Mouse (Mus musculus): ENCODE data around the gene Uqcr10. TPM values are rescaled to one million over a fixed set of nuclear protein-coding genes. Genes with fewer than 3 reads are reported as not detected.

Gene Uqcr10
- polyA plus RNA-seq, 1 experiment from 2014 or later, result 572 TPM

- H3K36me3 ChIP-seq (ENCODE audit: control insufficient read depth, insufficient read depth, low read length), result no peaks in the 10 kb centered on the region
- WGBS, result 86% methylated on average over 10 of the region's 10 CpGs
- peaks cover 9% of the 10 kb centered on the region for H3K4me1 ChIP-seq (ENCODE audit: control insufficient read depth, insufficient read depth, low read length)
- H3K27ac ChIP-seq (ENCODE audit: low read depth, low read length), result no peak overlapping the region
- DNase-seq (ENCODE audit: low spot score, missing footprints) (no peak), ATAC-seq (ENCODE audit: low FRiP score) (no peak)
- H3K4me2 ChIP-seq, result no peak overlapping the region
- H3K9ac ChIP-seq (ENCODE audit: low read length), result no peak overlapping the region
- H3K27me3 ChIP-seq (ENCODE audit: control insufficient read depth, insufficient read depth, low read length), result peaks cover 3% of the 10 kb centered on the region; the same call in 1 of the 2 replicates
- H3K9me3 ChIP-seq (ENCODE audit: control insufficient read depth, low read length), result no peaks in the 10 kb centered on the region
- no peak overlapping the region for H3K4me3 ChIP-seq (ENCODE audit: low read depth, low read length)
Measured at GRCm38 (mm10) chr11:4737682-4738081, 33.5 kb upstream of the Uqcr10 start.

- Histone ChIP-seq H3K27me3 (ENCODE audit: control insufficient read depth, insufficient read depth, low read length) (no peaks in the 10 kb centered on the region), H3K27ac (ENCODE audit: low read depth, low read length) (no peak overlapping the region), H3K9me3 (ENCODE audit: control insufficient read depth, low read length) (no peaks in the 10 kb centered on the region), H3K4me3 (ENCODE audit: low read depth, low read length) (no peak overlapping the region), H3K4me1 (ENCODE audit: control insufficient read depth, insufficient read depth, low read length) (peaks cover 9% of the 10 kb centered on the region), H3K4me2 (no peak overlapping the region), H3K36me3 (ENCODE audit: control insufficient read depth, insufficient read depth, low read length) (no peaks in the 10 kb centered on the region), H3K9ac (ENCODE audit: low read length) (no peak overlapping the region)
- ATAC-seq (ENCODE audit: low FRiP score), result no peak
- WGBS, result 33% methylated on average over 6 of the region's 6 CpGs
- DNase-seq (ENCODE audit: low spot score, missing footprints), result no peak
Measured at GRCm38 (mm10) chr11:4736355-4736754, 32.2 kb upstream of the Uqcr10 start.

- no peak overlapping the region for H3K4me2 ChIP-seq
- no peaks in the 10 kb centered on the region for H3K27me3 ChIP-seq (ENCODE audit: control insufficient read depth, insufficient read depth, low read length)
- ATAC-seq (ENCODE audit: low FRiP score) (peak; percentile 65), DNase-seq (ENCODE audit: low spot score, missing footprints) (peak; percentile 92)
- no peaks in the 10 kb centered on the region for H3K36me3 ChIP-seq (ENCODE audit: control insufficient read depth, insufficient read depth, low read length)
- 30% methylated on average over 12 of the region's 12 CpGs for WGBS
- no peak overlapping the region for H3K9ac ChIP-seq (ENCODE audit: low read length)
- no peaks in the 10 kb centered on the region for H3K9me3 ChIP-seq (ENCODE audit: control insufficient read depth, low read length)
- H3K27ac ChIP-seq (ENCODE audit: low read depth, low read length), result no peak overlapping the region
- no peak overlapping the region for H3K4me3 ChIP-seq (ENCODE audit: low read depth, low read length)
- peaks cover 9% of the 10 kb centered on the region for H3K4me1 ChIP-seq (ENCODE audit: control insufficient read depth, insufficient read depth, low read length)
Measured at GRCm38 (mm10) chr11:4734179-4734578, 30.0 kb upstream of the Uqcr10 start.

- Histone ChIP-seq H3K4me3 (ENCODE audit: low read depth, low read length) (no peak overlapping the region), H3K4me2 (no peak overlapping the region), H3K9me3 (ENCODE audit: control insufficient read depth, low read length) (no peaks in the 10 kb centered on the region), H3K27ac (ENCODE audit: low read depth, low read length) (no peak overlapping the region), H3K4me1 (ENCODE audit: control insufficient read depth, insufficient read depth, low read length) (peaks cover 9% of the 10 kb centered on the region), H3K9ac (ENCODE audit: low read length) (no peak overlapping the region), H3K27me3 (ENCODE audit: control insufficient read depth, insufficient read depth, low read length) (no peaks in the 10 kb centered on the region), H3K36me3 (ENCODE audit: control insufficient read depth, insufficient read depth, low read length) (no peaks in the 10 kb centered on the region)
- DNase-seq (ENCODE audit: low spot score, missing footprints) (no peak), ATAC-seq (ENCODE audit: low FRiP score) (no peak)
- 67% methylated on average over 7 of the region's 7 CpGs for WGBS
Measured at GRCm38 (mm10) chr11:4731781-4732180, 27.6 kb upstream of the Uqcr10 start.

GRCm38 (mm10) chr11:4730913-4731312 is 26.8 kb upstream of the Uqcr10 start:
- H3K4me3 ChIP-seq (ENCODE audit: low read depth, low read length), result no peak overlapping the region
- no peak overlapping the region for H3K27ac ChIP-seq (ENCODE audit: low read depth, low read length)
- WGBS, result 86% methylated on average over 5 of the region's 5 CpGs
- ATAC-seq (ENCODE audit: low FRiP score), result no peak
- H3K27me3 ChIP-seq (ENCODE audit: control insufficient read depth, insufficient read depth, low read length), result no peaks in the 10 kb centered on the region
- no peak for DNase-seq (ENCODE audit: low spot score, missing footprints)
- no peak overlapping the region for H3K4me2 ChIP-seq
- H3K9ac ChIP-seq (ENCODE audit: low read length), result no peak overlapping the region
- no peaks in the 10 kb centered on the region for H3K36me3 ChIP-seq (ENCODE audit: control insufficient read depth, insufficient read depth, low read length)
- H3K9me3 ChIP-seq (ENCODE audit: control insufficient read depth, low read length), result no peaks in the 10 kb centered on the region
- peaks cover 9% of the 10 kb centered on the region for H3K4me1 ChIP-seq (ENCODE audit: control insufficient read depth, insufficient read depth, low read length)

GRCm38 (mm10) chr11:4730096-4730495 is 26.0 kb upstream of the Uqcr10 start:
- no peak overlapping the region for H3K9ac ChIP-seq (ENCODE audit: low read length)
- DNase-seq (ENCODE audit: low spot score, missing footprints) (no peak), ATAC-seq (ENCODE audit: low FRiP score) (no peak)
- H3K27ac ChIP-seq (ENCODE audit: low read depth, low read length), result no peak overlapping the region
- peaks cover 3% of the 10 kb centered on the region for H3K4me1 ChIP-seq (ENCODE audit: control insufficient read depth, insufficient read depth, low read length)
- H3K27me3 ChIP-seq (ENCODE audit: control insufficient read depth, insufficient read depth, low read length), result no peaks in the 10 kb centered on the region
- 81% methylated on average over 6 of the region's 6 CpGs for WGBS
- H3K9me3 ChIP-seq (ENCODE audit: control insufficient read depth, low read length), result no peaks in the 10 kb centered on the region
- no peak overlapping the region for H3K4me3 ChIP-seq (ENCODE audit: low read depth, low read length)
- peaks cover 3% of the 10 kb centered on the region; the same call in 1 of the 2 replicates for H3K36me3 ChIP-seq (ENCODE audit: control insufficient read depth, insufficient read depth, low read length)
- no peak overlapping the region for H3K4me2 ChIP-seq

GRCm38 (mm10) chr11:4729603-4730002 is 25.5 kb upstream of the Uqcr10 start:
- peaks cover 3% of the 10 kb centered on the region; the same call in 1 of the 2 replicates for H3K36me3 ChIP-seq (ENCODE audit: control insufficient read depth, insufficient read depth, low read length)
- no peaks in the 10 kb centered on the region; the same call in 1 of the 2 replicates for H3K4me1 ChIP-seq (ENCODE audit: control insufficient read depth, insufficient read depth, low read length)
- H3K4me2 ChIP-seq, result no peak overlapping the region
- H3K27ac ChIP-seq (ENCODE audit: low read depth, low read length), result no peak overlapping the region
- no peaks in the 10 kb centered on the region for H3K27me3 ChIP-seq (ENCODE audit: control insufficient read depth, insufficient read depth, low read length)
- H3K9ac ChIP-seq (ENCODE audit: low read length), result no peak overlapping the region
- 86% methylated on average over 12 of the region's 12 CpGs for WGBS
- H3K4me3 ChIP-seq (ENCODE audit: low read depth, low read length), result no peak overlapping the region
- ATAC-seq (ENCODE audit: low FRiP score), result no peak
- H3K9me3 ChIP-seq (ENCODE audit: control insufficient read depth, low read length), result no peaks in the 10 kb centered on the region
- DNase-seq (ENCODE audit: low spot score, missing footprints), result no peak

- Histone ChIP-seq H3K4me3 (ENCODE audit: low read depth, low read length) (no peak overlapping the region), H3K9ac (ENCODE audit: low read length) (no peak overlapping the region), H3K27ac (ENCODE audit: low read depth, low read length) (no peak overlapping the region), H3K4me1 (ENCODE audit: control insufficient read depth, insufficient read depth, low read length) (no peaks in the 10 kb centered on the region), H3K36me3 (ENCODE audit: control insufficient read depth, insufficient read depth, low read length) (peaks cover 5% of the 10 kb centered on the region; the same call in 1 of the 2 replicates), H3K4me2 (no peak overlapping the region), H3K9me3 (ENCODE audit: control insufficient read depth, low read length) (no peaks in the 10 kb centered on the region), H3K27me3 (ENCODE audit: control insufficient read depth, insufficient read depth, low read length) (no peaks in the 10 kb centered on the region)
- 92% methylated on average over 8 of the region's 8 CpGs for whole genome bisulfite sequencing
- DNase-seq (ENCODE audit: low spot score, missing footprints) (no peak), ATAC-seq (ENCODE audit: low FRiP score) (no peak)
Measured at GRCm38 (mm10) chr11:4721728-4722127, 17.6 kb upstream of the Uqcr10 start.

GRCm38 (mm10) chr11:4720900-4721580 is 16.9 kb upstream of the Uqcr10 start:
- 56% methylated on average over 7 of the region's 7 CpGs for WGBS
- Histone ChIP-seq H3K27ac (ENCODE audit: low read depth, low read length) (no peak overlapping the region), H3K36me3 (ENCODE audit: control insufficient read depth, insufficient read depth, low read length) (peaks cover 5% of the 10 kb centered on the region; the same call in 1 of the 2 replicates), H3K27me3 (ENCODE audit: control insufficient read depth, insufficient read depth, low read length) (no peaks in the 10 kb centered on the region), H3K4me1 (ENCODE audit: control insufficient read depth, insufficient read depth, low read length) (no peaks in the 10 kb centered on the region), H3K9me3 (ENCODE audit: control insufficient read depth, low read length) (no peaks in the 10 kb centered on the region), H3K4me3 (ENCODE audit: low read depth, low read length) (no peak overlapping the region), H3K4me2 (no peak overlapping the region), H3K9ac (ENCODE audit: low read length) (no peak overlapping the region)
- ATAC-seq (ENCODE audit: low FRiP score), result no peak
- DNase-seq (ENCODE audit: low spot score, missing footprints), result no peak
